Mouse (Mus musculus) forelimb bud, embryonic 11.5 days (tissue): ENCODE results near the gene Vmn2r54.
"Not testable (repeated sequence)": the region's sequence is repeated elsewhere in the genome, so short reads cannot be mapped to it uniquely, and the experiment has no call there.

Experiments
- DNase-seq: peaks from one replicate; pipeline ENCODE4 v3.0.0-alpha.2; 2012; ENCODE audit warnings: low read depth, low spot score

Gene Vmn2r54

GRCm38 (mm10) chr7:12640219-12640618 lies at the start of gene Vmn2r54:
TSS of gene Vmn2r54 (minus strand) at chr7:12640319.
- not testable (repeated sequence) for DNase-seq

- DNase-seq = not testable (repeated sequence)
Measured at GRCm38 (mm10) chr7:12684903-12685302, 44.8 kb upstream of the Vmn2r54 start, which contains the start of gene Vmn2r55. TSS of gene Vmn2r55 (minus strand) at chr7:12685003.

GRCm38 (mm10) chr7:12608688-12609087 lies 31.4 kb downstream of the Vmn2r54 start, which contains the start of gene Vmn2r53:
TSS of gene Vmn2r53 (minus strand) at chr7:12608788.
- DNase-seq = no peak
